Mouse (Mus musculus) layer of hippocampus, adult 11-12 months (tissue): ENCODE measurements around the gene Ryr3.

Source experiments
- DNase-seq: peaks from one replicate; pipeline ENCODE4 v3.0.0; 2022; ENCODE audit warnings: low spot score

The Ryr3 gene

GRCm38 (mm10) chr2:112653836-112654235, 563.1 kb downstream of the Ryr3 start:
- DNase-seq: no peak

- no peak for DNase-seq
Measured at GRCm38 (mm10) chr2:112637206-112637605, 579.7 kb downstream of the Ryr3 start.

GRCm38 (mm10) chr2:112632536-112632935, 584.4 kb downstream of the Ryr3 start:
- DNase-seq: no peak

GRCm38 (mm10) chr2:112630669-112631068, 586.2 kb downstream of the Ryr3 start:
- no peak for DNase-seq

- DNase-seq: no peak
Measured at GRCm38 (mm10) chr2:112625156-112625555, 591.7 kb downstream of the Ryr3 start.

GRCm38 (mm10) chr2:112617206-112617605, 599.7 kb downstream of the Ryr3 start:
- DNase-seq: no peak

- DNase-seq: no peak
Measured at GRCm38 (mm10) chr2:112614375-112614774, 602.5 kb downstream of the Ryr3 start.

GRCm38 (mm10) chr2:112612628-112613027, 604.3 kb downstream of the Ryr3 start:
- no peak for DNase-seq

GRCm38 (mm10) chr2:112606536-112606935, 610.4 kb downstream of the Ryr3 start:
- DNase-seq: no peak

- peak; percentile 34 for DNase-seq
Measured at GRCm38 (mm10) chr2:112602487-112602886, 614.4 kb downstream of the Ryr3 start.

GRCm38 (mm10) chr2:112600222-112600621, 616.7 kb downstream of the Ryr3 start:
- no peak for DNase-seq

- no peak for DNase-seq
Measured at GRCm38 (mm10) chr2:112597064-112597463, 619.8 kb downstream of the Ryr3 start.

- DNase-seq: no peak
Measured at GRCm38 (mm10) chr2:112596415-112596814, 620.5 kb downstream of the Ryr3 start.

- DNase-seq: no peak
Measured at GRCm38 (mm10) chr2:112595807-112596206, 621.1 kb downstream of the Ryr3 start.

- no peak for DNase-seq
Measured at GRCm38 (mm10) chr2:112593781-112594180, 623.1 kb downstream of the Ryr3 start.

- DNase-seq: no peak
Measured at GRCm38 (mm10) chr2:112593322-112593721, 623.6 kb downstream of the Ryr3 start.

- DNase-seq: peak; percentile 71
Measured at GRCm38 (mm10) chr2:112591451-112591871, 625.4 kb downstream of the Ryr3 start.

- no peak for DNase-seq
Measured at GRCm38 (mm10) chr2:112590985-112591384, 625.9 kb downstream of the Ryr3 start.
